Mouse (Mus musculus) right cerebral cortex, postnatal 25 days (tissue): Measurements from ENCODE around the gene Cc2d2b.

Experiments
- DNase-seq: peaks from one replicate; pipeline ENCODE4 v3.0.0; 2022

Cc2d2b gene

GRCm38 (mm10) chr19:40838205-40838604 is 89.7 kb downstream of the Cc2d2b start:
- no peak for DNase-seq

DNA sequence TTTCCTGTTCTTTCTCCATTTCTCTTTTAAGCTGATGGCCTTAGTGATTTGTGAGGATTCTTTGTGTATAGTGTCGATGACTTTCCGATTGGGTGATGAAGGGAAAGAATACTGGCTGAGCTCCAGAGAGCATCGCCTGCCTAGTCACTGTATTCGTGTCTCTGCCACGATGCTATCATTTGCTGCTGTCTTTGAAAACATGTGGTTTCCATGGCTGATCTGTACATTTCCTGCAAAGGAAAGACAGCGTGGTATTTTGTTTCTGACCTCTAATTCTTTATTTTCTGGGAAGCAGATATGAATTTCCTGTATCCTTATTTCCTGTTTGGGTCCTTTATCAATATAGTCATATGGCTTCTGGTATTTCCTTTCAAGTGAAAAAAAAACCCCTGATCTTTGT is 91.8 kb downstream of the Cc2d2b start:
- no peak for DNase-seq

GRCm38 (mm10) chr19:40841083-40841482 is 92.5 kb downstream of the Cc2d2b start:
- DNase-seq: no peak

GRCm38 (mm10) chr19:40841593-40841992 is 93.0 kb downstream of the Cc2d2b start:
- no peak for DNase-seq

- DNase-seq: no peak
Observed at GRCm38 (mm10) chr19:40844731-40845130, 96.2 kb downstream of the Cc2d2b start.

DNA sequence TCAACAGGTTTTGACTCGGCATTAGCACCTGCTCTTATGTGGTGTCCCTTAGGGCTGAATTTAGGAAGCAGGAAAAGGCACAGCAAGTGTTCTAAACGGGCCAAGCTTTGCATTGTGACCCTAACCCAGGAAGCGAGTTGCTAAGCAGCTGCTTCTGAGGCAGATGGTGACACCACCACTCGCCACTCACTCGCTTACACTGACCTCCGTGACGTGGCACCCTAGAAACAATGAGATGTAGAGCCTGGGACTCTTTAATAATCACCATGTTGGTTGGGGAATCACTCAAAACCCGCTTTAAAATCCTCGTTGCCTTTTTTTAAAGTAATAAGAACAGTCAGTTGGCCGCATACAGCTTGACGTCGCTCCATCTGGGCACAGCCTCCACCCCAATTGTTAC is 100.8 kb downstream of the Cc2d2b start:
- no peak for DNase-seq

GRCm38 (mm10) chr19:40859555-40859954 is 111.0 kb downstream of the Cc2d2b start:
- DNase-seq: no peak

DNA sequence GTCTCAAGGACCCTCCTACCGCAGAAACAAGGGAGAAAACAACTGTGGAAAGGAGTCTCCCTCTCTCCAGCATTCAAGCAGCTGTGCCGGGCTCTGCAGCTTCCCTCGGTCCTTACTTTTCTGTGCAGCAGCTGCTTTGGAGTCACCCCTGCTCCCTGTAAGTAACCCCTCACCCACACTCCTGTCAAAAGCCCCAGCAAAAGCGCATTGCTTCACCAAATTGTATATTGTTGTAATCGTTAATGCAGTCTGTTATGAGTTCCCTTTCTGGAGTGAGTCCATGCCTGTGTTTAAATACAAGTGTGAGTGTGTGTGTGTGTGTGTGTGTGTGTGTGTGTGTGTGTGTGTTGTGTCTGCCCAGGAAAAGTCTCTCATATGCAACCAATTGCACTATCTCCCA is 119.7 kb downstream of the Cc2d2b start:
- DNase-seq: no peak

DNA sequence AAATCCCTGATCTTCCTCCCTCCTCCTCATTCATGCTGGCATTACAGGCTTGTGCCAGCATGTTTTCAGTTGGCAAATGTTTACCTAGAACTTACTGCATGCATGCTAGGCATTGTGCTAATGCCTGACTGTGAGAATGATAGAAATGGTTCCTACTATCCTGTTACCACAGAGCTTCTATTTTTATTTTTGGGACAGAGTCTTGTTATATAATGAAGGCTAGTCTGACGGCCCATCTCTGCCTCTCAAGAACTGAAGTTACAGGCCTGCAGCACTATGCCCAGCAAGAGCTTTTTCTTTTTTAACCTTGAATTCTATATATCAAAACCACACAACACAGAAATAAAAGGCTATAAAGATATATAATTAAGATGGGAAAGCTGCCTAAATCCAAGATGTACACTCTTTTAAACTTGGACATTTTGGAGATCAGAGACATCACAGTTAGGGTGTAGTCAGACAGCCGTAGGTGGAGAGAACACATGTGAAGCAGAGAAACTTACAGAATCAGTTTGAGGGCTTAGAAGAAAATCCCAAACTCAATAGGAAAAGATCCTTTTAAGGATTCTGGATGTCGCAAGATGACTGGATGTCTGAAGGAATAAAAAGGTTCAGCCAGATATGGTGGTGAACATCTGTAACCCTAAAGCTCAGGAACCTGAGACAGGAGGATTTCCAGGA is 121.0 kb downstream of the Cc2d2b start:
- no peak for DNase-seq

DNA sequence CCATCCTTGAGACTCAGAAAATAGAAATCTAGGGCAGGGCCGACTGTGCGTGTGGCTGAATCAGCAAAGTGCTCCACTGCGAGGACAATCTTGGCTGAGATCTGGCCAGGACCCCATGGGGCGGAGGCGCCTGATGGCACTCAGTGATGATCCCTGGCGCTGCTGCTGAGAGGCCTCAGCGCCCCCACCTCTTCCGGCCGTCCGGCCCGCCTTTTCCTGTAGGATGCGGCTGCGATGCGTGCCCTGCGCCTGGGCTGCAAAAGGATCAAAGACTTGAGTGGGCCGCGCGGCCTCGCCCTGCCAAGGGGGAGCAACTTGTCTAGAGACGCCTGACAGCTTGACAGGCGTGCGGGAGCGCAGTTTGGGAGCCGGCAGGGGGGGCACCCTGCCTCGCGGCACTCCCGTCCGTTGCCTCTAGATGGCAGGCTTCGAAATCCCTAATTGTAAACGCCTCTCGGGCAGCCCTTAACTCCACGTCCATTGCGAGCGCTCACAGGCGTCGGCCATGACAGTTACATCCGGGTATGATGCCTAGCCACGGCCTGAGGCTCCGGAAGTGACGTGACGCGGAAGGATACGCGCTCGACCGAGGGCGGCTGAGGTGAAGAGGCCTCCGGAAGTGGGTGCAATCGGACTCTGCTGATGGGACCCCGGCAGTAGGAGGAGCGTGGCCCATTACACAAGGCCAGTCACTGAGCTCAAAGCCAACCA is 124.6 kb downstream of the Cc2d2b start:
- DNase-seq: peak; percentile 84
